Mouse (Mus musculus) right cerebral cortex, postnatal 4 days (tissue): ENCODE results near the gene Zfp385c.
A peak's percentile ranks its signal among the peaks of the same experiment; 100 is the strongest.

Experiments
- DNase-seq: peaks from one replicate; pipeline ENCODE4 v3.0.0-alpha.2; 2022

Zfp385c gene

GRCm38 (mm10) chr11:100692164-100692616, at the start of gene Zfp385c:
Zfp385c (minus strand) TSS chr11:100692455.
- DNase-seq = no peak

DNA sequence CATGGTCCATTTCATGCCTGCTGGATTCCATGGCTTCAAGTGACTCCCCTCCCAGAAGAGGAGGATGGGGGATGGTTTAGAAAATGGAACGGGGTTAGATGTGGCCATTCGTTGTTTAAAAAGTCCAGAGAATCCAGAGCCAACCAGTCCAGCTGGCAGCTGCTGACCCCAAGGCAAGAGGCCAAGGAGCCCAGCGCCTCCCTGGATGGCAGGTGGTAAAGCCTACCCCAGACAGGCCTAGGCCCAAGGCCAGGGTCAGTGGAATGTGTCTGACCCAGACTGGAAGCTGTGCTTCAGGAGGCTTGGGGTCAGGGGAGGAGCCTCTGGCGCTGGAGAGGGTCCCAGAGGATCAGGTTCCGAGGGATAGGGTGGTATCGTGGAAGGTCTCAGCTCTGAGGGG, 49.1 kb upstream of the Zfp385c start:
- DNase-seq = no peak

GRCm38 (mm10) chr11:100738749-100739148, 46.5 kb upstream of the Zfp385c start:
- no peak for DNase-seq

GRCm38 (mm10) chr11:100738066-100738604, 45.9 kb upstream of the Zfp385c start, which contains the start of gene Rab5c:
Rab5c (minus strand) TSS chr11:100738215.
- peak; percentile 96 for DNase-seq

GRCm38 (mm10) chr11:100737105-100737733, 45.0 kb upstream of the Zfp385c start:
- DNase-seq = no peak

DNA sequence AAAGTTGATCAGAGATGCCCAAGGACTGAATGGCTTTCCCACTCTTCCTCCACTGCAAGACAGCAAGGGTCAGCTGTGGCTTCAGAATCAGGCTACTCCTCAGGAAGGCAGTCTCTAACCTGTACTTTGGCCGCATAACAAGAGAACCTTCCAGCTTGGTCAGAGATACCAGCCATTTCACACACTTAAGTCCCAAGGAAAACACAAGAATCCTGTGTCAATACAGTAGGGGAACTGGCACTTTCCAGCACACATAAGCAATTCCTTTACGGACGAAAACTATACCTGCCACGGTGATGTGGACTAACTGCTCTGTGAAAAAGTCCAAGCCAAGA, 44.5 kb upstream of the Zfp385c start:
- no peak for DNase-seq

DNA sequence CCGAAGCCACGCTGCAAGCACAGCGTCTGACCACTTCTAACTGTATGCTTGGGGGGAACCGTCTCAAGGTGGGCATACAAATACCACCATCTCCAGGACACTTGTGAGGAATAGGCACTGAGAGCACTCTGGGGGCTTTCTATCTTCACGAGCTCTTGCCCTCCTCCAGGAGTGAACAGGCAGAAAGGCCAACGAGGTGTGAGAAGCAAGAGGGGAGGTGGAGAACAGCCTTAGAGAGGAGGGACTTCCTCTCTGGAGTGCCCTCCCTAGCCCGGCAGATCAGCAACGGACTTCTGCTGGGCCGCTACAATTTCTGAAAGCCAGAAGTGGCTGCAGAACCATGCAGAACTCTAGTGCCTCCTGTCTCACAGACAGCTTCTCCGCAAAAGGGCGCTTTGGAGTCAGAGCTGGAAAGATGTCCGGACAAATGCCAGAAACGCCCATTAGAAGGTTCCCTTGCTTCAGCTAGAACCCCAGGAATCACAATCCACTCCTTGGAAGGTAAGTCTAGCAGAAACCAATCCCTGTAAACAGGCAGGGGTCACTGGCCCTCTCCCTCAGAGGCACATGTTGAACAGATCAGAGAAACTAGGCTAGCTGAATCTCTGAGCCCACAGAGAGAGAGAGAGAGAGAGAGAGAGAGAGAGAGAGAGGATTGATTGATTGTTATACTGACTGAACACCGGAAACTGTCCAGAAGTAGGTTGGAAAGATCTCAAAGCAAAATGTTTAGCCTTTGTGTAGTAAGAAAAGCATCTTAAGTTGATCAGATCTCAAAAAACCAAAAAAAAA, 43.9 kb upstream of the Zfp385c start:
- no peak for DNase-seq

DNA sequence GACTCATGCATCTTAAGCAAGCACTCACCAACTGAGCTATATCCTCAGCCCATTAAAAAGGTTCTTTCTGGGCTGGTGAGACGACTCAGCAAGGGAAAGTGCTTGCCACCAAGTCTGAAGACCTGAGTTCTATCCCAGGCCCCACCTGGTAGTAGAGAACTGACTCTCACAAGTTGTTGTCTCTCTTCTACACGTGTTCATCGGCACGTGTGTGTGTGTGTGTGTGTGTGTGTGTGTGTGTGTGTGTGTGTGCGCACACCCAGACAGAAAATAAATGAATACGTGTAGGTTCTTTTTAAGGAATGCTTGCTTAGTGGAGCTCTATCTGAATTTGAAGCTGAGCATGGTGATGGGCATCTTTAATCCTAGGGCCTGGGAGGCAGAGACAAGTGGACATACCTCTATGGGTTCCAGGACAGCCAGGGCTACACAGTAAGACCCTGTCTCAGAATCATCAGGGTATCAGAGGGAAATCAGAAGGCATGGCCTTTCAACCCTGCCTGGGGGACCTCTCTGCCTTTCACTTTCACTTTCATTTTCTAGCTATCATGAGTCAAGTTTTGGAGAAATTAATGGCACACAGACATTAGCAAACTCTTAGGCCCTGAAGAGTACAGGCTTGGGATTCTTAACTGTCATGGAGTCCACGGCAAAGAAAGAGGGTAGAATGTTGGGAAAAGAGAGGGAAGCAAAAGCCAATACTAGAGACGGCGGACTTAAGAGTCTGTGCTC, 43.0 kb upstream of the Zfp385c start:
- DNase-seq = no peak

DNA sequence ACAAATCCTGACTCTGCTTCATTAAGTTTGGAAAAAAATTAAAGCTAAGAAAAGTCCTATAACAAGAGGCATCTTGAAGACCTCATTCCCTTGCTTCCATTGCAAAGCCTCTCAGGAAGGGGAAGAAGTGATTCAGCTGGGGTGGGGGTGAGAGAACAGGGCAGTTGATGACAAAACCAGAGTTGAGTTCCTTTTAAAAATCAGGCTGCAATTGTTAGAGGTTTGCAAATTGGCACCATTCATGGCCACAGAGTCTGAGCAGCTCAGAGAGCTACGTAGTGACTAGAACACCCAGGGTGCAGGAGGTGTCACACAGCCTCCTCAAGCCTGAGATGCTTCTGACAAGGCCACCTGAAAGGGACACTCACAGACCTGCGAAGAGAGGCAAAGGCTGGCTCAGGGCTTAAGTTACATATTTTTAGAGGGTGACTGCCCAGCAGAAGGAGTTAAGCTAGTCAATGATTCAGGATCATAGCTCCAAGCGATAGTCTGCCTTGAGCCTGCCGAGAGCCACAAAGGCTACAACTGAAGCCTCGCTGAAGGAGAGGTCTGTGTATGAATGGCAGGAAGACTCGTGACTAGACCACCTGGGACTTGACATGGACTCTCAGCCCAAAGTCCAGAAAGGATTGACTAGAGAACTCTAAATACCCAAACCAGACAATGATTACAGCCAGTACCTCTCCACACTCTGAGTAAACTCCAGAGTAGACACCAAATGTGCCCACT, 38.4 kb upstream of the Zfp385c start:
- no peak for DNase-seq

DNA sequence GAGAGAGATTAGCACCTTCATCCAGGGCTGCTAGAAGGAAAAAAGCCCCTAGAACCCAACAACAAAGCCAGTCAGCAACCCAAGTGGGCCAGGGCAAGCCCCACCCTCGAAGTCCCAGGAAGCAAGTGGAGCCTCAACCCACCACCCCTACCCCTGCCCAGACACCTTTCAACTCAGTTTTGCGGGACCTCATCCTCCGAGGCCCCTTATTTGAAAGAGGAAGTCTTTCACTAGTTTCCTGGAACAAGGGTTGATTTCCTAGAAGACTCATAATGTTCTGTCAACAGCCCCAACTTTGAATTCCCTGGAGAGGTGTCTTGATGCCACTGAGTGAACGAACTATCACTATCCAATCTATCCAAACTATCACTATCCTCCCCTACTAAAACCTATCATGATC, 37.7 kb upstream of the Zfp385c start:
- DNase-seq = no peak

- no peak for DNase-seq
These were observed 36.3 kb upstream of the Zfp385c start for GRCm38 (mm10) chr11:100728601-100729000.

GRCm38 (mm10) chr11:100727201-100727600, 34.9 kb upstream of the Zfp385c start:
- no peak for DNase-seq

GRCm38 (mm10) chr11:100724919-100725512, 32.8 kb upstream of the Zfp385c start:
- no peak for DNase-seq

GRCm38 (mm10) chr11:100722493-100723028, 30.3 kb upstream of the Zfp385c start:
- DNase-seq = no peak

- DNase-seq = no peak
These were observed 29.7 kb upstream of the Zfp385c start for GRCm38 (mm10) chr11:100721776-100722492.

DNA sequence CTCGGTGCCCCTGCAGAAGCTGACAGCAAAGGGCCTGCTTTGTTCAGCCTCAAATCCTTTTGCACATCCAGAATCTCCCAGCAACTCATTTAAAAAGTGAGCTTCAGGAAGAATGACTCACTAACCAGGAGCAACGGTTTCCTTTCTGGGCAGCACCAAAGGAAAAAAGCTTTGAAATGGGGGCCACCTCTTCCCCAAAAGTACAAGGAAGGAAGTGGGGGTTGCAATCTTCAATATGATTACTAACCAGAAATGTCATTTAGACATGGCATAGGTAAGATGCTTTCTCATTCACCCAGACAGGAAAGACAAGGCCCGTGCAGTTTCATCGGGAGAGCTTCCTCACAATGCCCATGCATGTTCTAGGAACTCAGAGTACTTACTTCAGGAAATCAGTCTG, 29.0 kb upstream of the Zfp385c start:
- DNase-seq = no peak

- no peak for DNase-seq
These were observed 28.1 kb upstream of the Zfp385c start for GRCm38 (mm10) chr11:100720345-100720744.

- no peak for DNase-seq
These were observed 27.6 kb upstream of the Zfp385c start for GRCm38 (mm10) chr11:100719893-100720292.

GRCm38 (mm10) chr11:100719312-100719711, 27.1 kb upstream of the Zfp385c start:
- no peak for DNase-seq

DNA sequence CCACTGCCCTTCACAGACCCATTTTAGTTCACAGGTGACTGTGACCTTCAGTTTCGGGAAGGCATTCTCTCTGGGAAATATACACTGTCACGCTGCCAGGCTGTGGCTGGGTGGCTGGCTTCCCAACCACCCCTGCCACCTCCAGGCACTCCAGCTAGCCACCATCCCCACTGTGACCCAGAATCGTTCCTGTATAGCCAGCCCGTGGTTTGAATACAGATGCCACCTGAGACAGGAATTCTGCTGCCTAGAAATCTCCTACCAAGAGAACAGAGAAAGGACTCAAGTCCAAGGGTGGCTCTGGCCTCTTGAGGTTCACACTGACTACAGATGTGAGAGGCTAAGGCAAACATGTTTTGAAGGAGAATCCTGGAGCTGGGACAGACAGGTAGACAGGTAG, 26.6 kb upstream of the Zfp385c start:
- no peak for DNase-seq

GRCm38 (mm10) chr11:100718462-100718861, 26.2 kb upstream of the Zfp385c start:
- DNase-seq = no peak
